Mouse (Mus musculus) macrophage (primary cell): Measurements from ENCODE around the gene Nav2. TPM values are rescaled to one million over a fixed set of nuclear protein-coding genes. Genes with fewer than 3 reads are reported as not detected.

Experiments used
- H3K27ac ChIP-seq: fragments of 350-480 bp; formaldehyde crosslinking; 2 replicates; pipeline ENCODE4 v1.9.0; 2021
- H3K36me3 ChIP-seq: fragments of 350-480 bp; formaldehyde crosslinking; 2 replicates; pipeline ENCODE4 v1.9.0; 2021; ENCODE audit errors: inconsistent target
- H3K4me3 ChIP-seq: fragments of 350-480 bp; formaldehyde crosslinking; 2 replicates; pipeline ENCODE4 v1.9.0; 2021; ENCODE audit errors: inconsistent target
- H3K79me2 ChIP-seq: fragments of 350-480 bp; formaldehyde crosslinking; 2 replicates; pipeline ENCODE4 v1.9.0; 2021; ENCODE audit errors: inconsistent target
- WGBS: methylation state at CpG from one replicate; pipeline ENCODE4 v1.1.7; 2026; ENCODE audit warnings: inconsistent platforms; ENCODE audit not compliant: missing documents; 5-methylcytosine and 5-hydroxymethylcytosine counted together
- polyA plus RNA-seq: library from polyadenylated mRNA; stranded (reverse); fragments of 250-400 nt; gene quantifications from 3 replicates; pipeline ENCODE4 v1.2.4, GENCODE M21; 2018; ENCODE audit warnings: inconsistent platforms

The Nav2 gene
- polyA plus RNA-seq, 1 experiment from 2014 or later: 19.2 TPM

DNA sequence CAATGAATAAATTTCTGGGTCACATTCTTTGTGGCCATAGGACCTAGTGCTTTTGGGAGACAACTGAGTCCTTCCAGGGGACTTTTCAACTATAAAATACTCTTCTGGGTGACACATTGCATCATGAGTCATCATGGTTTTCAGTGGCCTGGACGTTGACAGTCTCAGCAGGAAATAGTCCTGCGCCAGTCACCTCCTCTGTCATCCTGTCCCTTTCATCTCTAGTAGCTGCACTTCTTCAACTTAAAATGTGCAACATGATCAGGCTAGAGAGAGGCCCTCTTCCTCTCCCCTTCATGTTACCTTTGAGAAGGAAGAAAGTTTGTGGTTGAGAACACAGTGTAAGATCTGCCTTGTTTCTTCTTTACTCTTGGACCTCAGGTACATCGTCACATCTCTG is 426.5 kb downstream of the Nav2 start:
- 33% methylated on average over 3 of the region's 3 CpGs for WGBS
- H3K27ac ChIP-seq: no peak overlapping the region
- no peak overlapping the region for H3K4me3 ChIP-seq
- peaks cover 80% of the 10 kb centered on the region; the same call in 1 of the 2 replicates for H3K79me2 ChIP-seq
- H3K36me3 ChIP-seq: no peaks in the 10 kb centered on the region

DNA sequence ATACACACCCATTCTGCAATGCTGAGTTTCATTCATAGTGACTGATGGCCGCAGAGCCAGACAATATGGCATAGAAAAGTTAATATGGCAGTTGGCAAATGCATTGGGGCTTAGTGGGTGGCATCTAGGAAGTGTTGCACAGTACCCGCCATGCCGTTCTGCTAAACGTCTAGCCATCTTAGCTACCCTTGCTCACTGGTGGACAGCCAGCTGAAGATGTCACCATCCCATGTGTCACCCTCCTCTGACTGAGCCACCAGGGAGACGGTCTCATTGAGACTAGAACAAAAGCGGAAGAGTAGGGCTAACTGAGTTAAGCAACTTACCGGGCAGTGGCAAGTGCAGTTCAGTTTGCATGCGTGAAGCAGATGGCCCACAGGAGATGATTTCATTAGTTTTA is 428.2 kb downstream of the Nav2 start:
- Histone ChIP-seq H3K79me2 (peaks cover 72% of the 10 kb centered on the region; the same call in 1 of the 2 replicates), H3K27ac (no peak overlapping the region), H3K36me3 (no peaks in the 10 kb centered on the region), H3K4me3 (no peak overlapping the region)
- 94% methylated on average over 8 of the region's 8 CpGs for WGBS

DNA sequence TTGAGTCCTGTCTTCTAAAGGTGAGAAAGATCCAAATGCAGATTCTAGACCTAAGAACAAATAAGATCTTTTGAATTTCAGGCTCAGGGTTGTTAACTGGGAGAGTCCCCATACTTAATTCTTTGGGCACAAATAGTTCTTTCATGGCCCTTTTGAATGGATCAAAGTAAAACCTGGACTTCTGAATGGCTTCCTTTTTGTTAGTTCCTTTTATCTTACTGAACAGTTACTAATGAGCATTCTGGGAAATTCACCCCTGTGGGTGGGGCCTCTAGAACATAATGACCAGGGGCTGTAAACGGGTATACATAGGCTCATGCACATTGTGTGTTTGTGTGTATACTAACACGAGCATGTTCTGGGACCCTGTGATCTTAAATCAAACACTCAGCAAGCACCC is 429.2 kb downstream of the Nav2 start:
- H3K27ac ChIP-seq: no peak overlapping the region
- H3K36me3 ChIP-seq: no peaks in the 10 kb centered on the region
- peaks cover 72% of the 10 kb centered on the region for H3K79me2 ChIP-seq
- no peak overlapping the region for H3K4me3 ChIP-seq
- 31% methylated on average over 2 of the region's 2 CpGs for WGBS

DNA sequence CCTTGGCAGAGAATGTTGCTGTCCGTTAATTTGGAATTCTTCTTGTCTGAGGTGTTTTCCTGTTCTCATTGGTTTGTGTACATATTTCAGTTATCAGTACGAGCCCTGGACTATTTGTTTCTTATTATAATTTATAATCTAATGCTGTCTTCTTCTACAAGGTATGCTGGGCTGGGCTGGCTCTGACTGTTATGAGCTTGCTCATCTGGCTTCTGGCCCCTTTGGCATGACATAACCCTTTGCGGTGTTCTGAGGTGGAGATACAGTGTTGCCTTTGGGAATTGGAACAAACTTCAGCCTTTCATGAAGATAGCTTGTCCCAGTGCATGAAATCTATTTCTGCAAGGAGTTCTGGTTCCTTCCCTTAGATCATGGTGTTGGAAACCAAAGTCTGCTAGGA is 431.4 kb downstream of the Nav2 start:
- WGBS: 94% methylated on average over 3 of the region's 3 CpGs
- Histone ChIP-seq H3K36me3 (no peaks in the 10 kb centered on the region), H3K79me2 (peaks cover 74% of the 10 kb centered on the region), H3K27ac (no peak overlapping the region), H3K4me3 (no peak overlapping the region)

DNA sequence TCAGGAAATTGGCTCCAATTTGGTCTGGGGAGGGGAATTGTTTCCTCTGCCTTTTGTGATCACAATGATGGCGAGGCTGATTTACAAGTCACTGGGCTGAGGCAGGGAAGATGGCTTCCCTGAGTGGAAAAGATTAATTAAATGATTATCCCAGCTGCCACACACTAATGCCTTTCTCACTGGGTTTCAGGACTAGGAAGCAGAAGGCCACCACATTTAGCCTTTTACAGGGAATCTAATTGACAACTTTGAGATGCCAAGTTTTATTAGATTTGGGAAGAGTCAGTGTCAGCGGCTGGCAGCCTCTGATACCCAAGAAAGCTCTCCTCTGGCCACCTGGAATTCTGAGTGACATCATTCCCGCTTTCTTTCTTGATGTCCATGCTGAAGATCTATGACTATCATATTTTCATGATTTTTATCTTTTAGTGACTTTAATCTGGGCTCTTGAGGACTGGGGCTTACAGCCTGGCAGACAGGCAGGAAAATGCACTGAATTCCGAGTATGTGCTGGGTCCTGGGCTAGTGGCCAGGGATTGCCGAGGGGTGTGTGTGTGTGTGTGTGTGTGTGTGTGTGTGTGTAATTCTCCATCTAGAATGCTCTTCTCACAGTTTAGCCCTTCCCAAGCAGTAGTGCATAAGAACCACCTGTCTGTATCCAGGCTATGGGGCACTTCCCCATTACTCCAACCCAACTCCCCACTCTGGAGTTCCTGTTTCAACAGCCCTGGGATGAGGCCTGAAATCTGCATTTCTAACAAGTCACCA is 432.8 kb downstream of the Nav2 start:
- H3K27ac ChIP-seq: no peak overlapping the region
- H3K36me3 ChIP-seq: no peaks in the 10 kb centered on the region
- H3K79me2 ChIP-seq: peaks cover 75% of the 10 kb centered on the region
- 86% methylated on average over 5 of the region's 5 CpGs for WGBS
- H3K4me3 ChIP-seq: no peak overlapping the region

DNA sequence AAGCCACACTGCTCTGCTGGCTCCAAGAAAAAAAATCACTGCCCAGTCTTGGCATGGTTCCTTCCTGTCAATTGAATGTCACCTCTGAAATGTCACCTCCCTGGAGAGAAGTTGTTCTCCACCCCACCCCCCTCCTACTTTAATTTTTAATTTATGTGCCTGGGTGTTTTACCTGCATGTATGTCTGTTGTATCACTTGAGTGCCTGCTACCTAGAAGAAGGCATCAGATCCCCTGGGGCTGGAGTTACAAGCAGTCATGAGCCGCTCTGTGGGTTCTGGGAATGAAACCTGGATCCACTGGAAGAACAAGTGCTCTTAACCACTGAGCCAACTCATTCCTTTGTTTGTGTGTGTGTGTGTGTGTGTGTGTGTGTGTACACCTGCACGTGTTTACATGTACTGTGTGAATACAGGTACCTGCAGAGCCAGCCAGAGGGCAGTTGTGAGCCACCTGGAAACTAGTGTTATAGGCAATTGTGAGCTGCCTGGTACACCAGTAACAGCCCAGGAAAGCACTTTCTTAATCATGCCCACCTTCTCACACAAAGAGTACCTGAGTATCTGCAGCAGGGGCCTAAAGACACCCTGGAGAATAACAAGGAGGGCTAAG is 433.5 kb downstream of the Nav2 start:
- Histone ChIP-seq H3K27ac (no peak overlapping the region), H3K79me2 (peaks cover 80% of the 10 kb centered on the region), H3K36me3 (no peaks in the 10 kb centered on the region), H3K4me3 (no peak overlapping the region)
- WGBS: 100% methylated on average over 1 of the region's 2 CpGs

DNA sequence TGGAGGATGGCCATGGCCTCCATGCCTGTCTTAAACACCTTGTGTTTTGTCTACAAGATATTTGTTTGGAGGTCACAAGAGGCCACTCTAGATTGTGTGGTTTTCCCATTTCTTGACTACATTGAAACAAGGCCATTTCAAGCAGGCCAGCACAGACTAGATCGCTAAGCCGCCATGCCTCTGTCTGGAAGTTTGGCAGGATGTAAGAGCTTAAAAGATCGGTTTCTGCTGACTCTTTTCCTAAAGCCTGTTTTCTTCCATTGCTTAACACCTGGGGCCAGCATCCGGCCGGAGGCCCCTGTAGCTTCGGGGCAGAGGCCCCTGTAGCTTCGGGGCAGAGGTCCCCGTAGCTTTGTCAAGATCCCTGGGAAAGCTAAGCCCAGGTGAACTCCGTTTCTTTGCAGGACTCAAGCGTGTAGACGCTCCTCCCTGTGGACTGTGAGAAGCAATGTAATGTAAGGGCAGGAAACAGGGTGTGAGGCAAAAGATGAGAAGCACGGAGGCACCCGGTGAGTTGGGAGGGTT is 434.1 kb downstream of the Nav2 start:
- Histone ChIP-seq H3K36me3 (no peaks in the 10 kb centered on the region), H3K79me2 (peaks cover 85% of the 10 kb centered on the region), H3K27ac (no peak overlapping the region), H3K4me3 (no peak overlapping the region)
- WGBS: 61% methylated on average over 13 of the region's 13 CpGs

DNA sequence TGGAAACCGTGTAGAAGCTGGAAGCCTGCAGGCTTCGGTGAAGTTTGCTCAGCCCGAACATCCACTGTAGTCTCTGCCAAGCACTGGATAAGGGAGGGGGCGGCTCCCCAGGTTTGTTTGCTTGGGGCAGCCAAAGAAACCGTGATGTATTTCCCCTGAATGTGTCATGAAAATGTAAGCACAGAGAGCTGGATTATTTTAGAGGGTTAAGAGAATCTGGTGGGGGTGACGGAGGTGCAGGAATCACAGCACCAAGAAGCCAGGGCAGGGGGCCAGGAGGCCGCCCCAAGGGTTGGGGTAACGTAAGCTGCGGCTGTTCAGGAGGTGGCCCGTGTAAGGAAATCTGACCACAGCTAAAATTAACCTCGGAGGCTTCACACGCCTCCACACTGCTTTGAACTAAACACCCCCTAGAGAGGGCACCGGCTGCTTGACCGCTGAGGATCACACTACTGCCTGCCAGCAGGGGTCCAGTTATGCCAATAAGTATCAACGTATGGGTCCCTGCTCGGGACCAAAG is 434.6 kb downstream of the Nav2 start:
- 32% methylated on average over 16 of the region's 16 CpGs for WGBS
- Histone ChIP-seq H3K27ac (no peak overlapping the region), H3K36me3 (no peaks in the 10 kb centered on the region), H3K79me2 (peaks cover 86% of the 10 kb centered on the region), H3K4me3 (no peak overlapping the region)

DNA sequence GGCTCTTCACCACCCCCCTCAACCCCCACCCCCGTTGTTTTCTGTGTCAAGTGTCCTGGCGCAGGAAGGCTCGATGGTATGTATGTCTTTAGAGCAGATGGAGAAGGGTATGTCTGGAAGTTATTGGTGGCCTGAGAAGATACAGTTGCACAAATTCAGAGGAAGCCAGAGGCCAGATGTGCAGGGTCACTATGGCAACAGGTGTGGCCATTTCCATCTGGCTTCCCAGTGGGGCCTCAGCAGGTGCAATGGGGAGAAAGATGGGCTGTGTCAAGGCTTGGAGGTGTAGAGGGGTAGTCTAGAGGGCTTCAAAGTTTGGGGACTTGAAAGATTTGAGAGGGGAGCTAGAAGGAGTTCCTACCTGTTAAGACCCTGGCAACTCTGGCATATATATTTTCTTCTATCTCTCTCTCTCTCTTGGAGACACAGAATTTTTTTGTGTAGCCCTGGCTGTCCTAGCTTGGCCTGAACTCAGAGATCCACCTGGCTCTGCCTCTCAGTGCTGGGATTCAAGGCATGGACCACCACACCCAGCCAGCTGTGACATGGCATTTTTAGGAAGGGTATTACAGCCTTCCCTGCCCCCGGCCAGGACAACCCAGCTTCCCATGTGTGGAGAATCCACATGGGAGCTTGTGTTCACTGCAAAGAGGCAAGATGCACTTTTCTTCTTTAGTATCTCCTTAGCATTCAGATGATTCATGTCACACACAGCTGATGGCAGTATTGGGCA is 435.4 kb downstream of the Nav2 start:
- peaks cover 86% of the 10 kb centered on the region for H3K79me2 ChIP-seq
- H3K36me3 ChIP-seq: no peaks in the 10 kb centered on the region
- no peak overlapping the region for H3K4me3 ChIP-seq
- no peak overlapping the region for H3K27ac ChIP-seq
- WGBS: 73% methylated on average over 4 of the region's 4 CpGs

DNA sequence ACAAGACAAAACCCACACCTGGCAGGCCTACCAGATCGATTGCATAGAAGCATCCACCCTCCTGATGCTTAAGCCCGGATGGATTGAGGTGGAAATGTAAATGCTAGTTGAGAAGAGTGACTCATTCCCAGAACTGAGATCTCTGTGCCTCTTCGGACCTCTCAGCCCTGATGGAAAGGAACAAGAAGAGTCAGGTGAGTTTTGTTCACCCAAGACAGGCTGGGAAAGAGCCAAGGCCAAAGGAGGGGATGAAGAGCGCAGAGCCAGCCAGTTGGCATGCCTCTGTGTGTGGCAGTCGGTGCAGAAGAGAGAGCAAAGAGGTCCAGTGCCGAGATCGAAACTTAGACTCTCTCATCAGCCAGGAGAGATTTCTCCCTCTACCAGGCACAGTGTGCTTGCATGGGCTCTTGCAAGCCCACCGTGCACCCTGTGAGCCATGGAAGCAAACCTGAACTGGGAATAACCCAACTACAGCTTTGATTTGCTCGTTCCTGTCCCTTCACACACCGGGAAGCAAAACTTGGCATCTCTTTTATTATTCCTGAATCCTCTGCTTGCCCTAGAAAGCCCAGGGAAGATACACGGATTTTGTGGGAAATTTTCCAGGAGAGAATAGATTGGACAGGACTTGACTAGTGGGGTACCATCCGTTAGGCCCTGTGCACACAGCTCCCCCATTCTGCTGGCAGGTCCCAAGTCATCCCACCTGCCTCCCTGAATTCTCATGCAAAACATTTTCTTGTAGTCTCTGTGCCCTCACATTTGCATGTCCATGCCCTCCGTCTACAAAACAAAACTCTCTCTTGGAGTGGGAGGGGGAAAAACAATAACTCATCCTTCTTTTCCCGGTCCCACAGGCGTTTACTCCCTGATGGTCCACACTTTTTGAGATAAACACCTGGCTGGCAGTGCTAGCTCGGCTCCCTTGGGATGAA is 439.1 kb downstream of the Nav2 start:
- 73% methylated on average over 16 of the region's 16 CpGs for WGBS
- no peak overlapping the region for H3K4me3 ChIP-seq
- H3K79me2 ChIP-seq: peaks cover 87% of the 10 kb centered on the region
- no peaks in the 10 kb centered on the region for H3K36me3 ChIP-seq
- no peak overlapping the region for H3K27ac ChIP-seq

DNA sequence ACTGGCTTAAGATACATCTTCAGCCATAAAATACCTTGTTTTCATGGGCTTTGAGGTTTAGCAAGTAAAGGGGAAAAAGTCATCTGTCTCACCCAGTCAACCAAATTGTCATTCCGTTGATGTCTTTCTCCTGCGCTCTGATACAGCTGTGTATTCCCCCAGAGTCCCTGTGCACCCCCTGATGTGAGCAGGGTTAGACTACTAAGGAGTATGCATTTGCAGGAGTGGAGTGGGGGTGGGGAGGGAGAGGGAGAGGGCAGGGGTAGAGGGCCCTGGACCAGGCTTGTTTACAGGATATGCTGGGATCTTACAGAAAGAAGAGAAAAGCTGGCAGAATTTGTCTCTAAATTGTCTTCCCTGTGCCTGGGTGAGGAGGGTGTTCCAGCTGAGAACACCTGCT is 440.1 kb downstream of the Nav2 start:
- H3K36me3 ChIP-seq: no peaks in the 10 kb centered on the region
- 68% methylated on average over 2 of the region's 2 CpGs for WGBS
- H3K4me3 ChIP-seq: no peak overlapping the region
- no peak overlapping the region for H3K27ac ChIP-seq
- peaks cover 87% of the 10 kb centered on the region; the same call in 1 of the 2 replicates for H3K79me2 ChIP-seq

DNA sequence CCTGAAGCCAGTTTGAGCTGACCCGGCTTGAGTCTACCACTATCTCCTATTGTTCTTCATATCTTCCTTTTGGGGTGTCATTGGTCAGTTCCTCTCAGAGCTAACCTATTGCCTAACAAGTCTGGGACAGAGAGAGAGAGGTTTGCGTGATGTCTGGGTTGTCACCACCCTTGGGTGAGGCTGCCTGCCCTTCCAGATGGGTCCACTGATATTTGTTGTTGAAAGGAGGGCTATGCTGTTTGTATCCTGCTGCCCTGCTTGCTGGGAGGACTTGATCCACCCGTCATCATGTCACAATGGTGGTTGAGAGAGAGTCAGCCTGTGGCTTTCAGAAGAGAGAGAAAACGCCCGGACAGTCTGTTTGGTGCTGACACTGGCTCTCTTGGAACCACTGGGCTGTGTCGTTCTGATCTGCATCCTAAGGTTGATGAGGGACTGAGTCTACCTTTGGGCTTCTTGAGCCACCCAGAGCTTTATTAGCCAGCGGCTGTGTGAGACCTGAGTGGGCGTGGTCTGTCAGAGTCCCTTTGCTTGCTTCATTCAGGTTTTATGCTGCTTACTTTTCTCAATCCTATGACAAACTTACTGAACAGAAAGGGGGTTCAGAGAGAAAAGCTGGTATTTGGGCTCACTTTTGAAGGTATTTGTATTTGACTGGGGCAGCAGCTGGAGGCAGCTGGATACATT is 441.9 kb downstream of the Nav2 start:
- Histone ChIP-seq H3K27ac (no peak overlapping the region), H3K4me3 (no peak overlapping the region), H3K36me3 (no peaks in the 10 kb centered on the region), H3K79me2 (peaks cover 87% of the 10 kb centered on the region; the same call in 1 of the 2 replicates)
- 83% methylated on average over 8 of the region's 8 CpGs for WGBS

DNA sequence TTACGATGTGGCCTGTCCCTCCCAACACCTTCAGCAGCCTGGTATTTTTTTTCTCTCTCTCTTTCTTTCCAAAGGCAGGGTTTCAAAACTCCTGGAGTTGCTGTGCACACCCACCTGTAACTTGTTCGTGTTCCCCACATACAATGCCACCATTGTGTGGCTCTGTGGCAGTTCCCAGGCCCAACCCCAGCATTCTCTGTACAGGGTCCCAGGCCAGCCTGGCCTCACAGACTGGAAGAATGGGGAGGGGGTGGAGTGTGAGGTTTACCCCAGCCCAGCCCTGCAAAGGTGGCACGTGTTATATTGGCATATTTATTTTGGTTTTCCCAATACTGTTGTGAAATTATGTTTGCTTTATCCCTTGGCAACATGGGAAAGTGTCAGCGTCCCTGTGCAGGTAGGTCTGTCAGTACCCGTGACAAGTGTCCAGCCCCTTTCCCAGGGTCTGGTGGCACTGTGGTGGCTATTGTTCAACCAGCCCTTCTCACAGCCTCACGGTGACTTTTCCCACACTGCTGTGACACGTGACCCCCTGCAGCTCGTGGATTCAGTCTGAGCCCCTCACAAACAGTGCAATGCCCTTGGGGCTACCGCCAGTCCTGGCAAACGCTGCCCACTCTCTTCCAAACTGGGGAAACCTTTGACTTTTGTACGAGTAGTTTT is 443.2 kb downstream of the Nav2 start:
- Histone ChIP-seq H3K27ac (no peak overlapping the region), H3K79me2 (peaks cover 88% of the 10 kb centered on the region; the same call in 1 of the 2 replicates), H3K36me3 (no peaks in the 10 kb centered on the region), H3K4me3 (no peak overlapping the region)
- 80% methylated on average over 11 of the region's 11 CpGs for WGBS
